Mouse (Mus musculus) limb, embryonic 12.5 days (tissue): Measurements from ENCODE around the gene Clps. TPM values are rescaled to one million over a fixed set of nuclear protein-coding genes. Genes with fewer than 3 reads are reported as not detected.

Experiments used
- ATAC-seq: fragments of 200-750 bp; cut with Nextera tagmentation; 2 replicates; pipeline ENCODE4 v1.8.0; 2017; ENCODE audit warnings: low read depth, moderate TSS enrichment; ENCODE audit not compliant: insufficient number of reproducible peaks, insufficient read depth, low FRiP score, low TSS enrichment
- H3K27ac ChIP-seq: fragments of 300-500 bp; sonication (generic); 2 replicates; pipeline ENCODE4 v1.5.1; 2016; ENCODE audit warnings: mild to moderate bottlenecking, moderate library complexity
- H3K27me3 ChIP-seq: fragments of 300-500 bp; sonication (generic); 2 replicates; pipeline ENCODE4 v1.6.1; 2016; ENCODE audit warnings: mild to moderate bottlenecking, moderate library complexity
- H3K36me3 ChIP-seq: fragments of 300-500 bp; sonication (generic); 2 replicates; pipeline ENCODE4 v1.6.1; 2016; ENCODE audit warnings: mild to moderate bottlenecking, moderate library complexity
- H3K4me1 ChIP-seq: fragments of 300-500 bp; sonication (generic); replicated peaks from 2 replicates; pipeline ENCODE4 v1.6.1; 2016
- H3K4me2 ChIP-seq: fragments of 300-500 bp; sonication (generic); 2 replicates; pipeline ENCODE4 v1.6.1; 2016; ENCODE audit warnings: mild to moderate bottlenecking, moderate library complexity
- H3K4me3 ChIP-seq: fragments of 300-500 bp; sonication (generic); replicated peaks from 2 replicates; pipeline ENCODE4 v1.5.1; 2016; ENCODE audit warnings: mild to moderate bottlenecking
- H3K9ac ChIP-seq: fragments of 300-500 bp; sonication (generic); replicated peaks from 2 replicates; pipeline ENCODE4 v1.6.1; 2016; ENCODE audit warnings: mild to moderate bottlenecking, moderate library complexity
- H3K9me3 ChIP-seq: fragments of 300-500 bp; sonication (generic); 2 replicates; pipeline ENCODE4 v1.6.1; 2016; ENCODE audit warnings: mild to moderate bottlenecking, moderate library complexity
- WGBS: fragments of 180-500 bp; shearing (Covaris S2); methylation state at CpG from one replicate; pipeline ENCODE4 v1.1.7; 2016; 5-methylcytosine and 5-hydroxymethylcytosine counted together
- polyA plus RNA-seq: library from polyadenylated mRNA; unstranded; fragments of >200 nt; fragmentation: Nextera tagmentation; extraction: Ambion mirVana; gene quantifications from 2 replicates; pipeline ENCODE4 v1.2.1, GENCODE M21; 2016

The Clps gene
- not detected in 2 replicates for polyA plus RNA-seq

- Histone ChIP-seq H3K27me3 (no peaks in the 10 kb centered on the region), H3K4me2 (no peak within 1 kb of the TSS), H3K27ac (no peak within 1 kb of the TSS), H3K4me3 (no peak within 1 kb of the TSS), H3K9ac (no peak within 1 kb of the TSS), H3K9me3 (no peaks in the 10 kb centered on the region), H3K4me1 (peaks cover 33% of the 10 kb centered on the region), H3K36me3 (no peaks in the 10 kb centered on the region)
- no peak for ATAC-seq
- 93% methylated on average over 4 of the region's 4 CpGs for WGBS
These were observed at the start of gene Clps for GRCm38 (mm10) chr17:28560598-28560997. TSS of gene Clps (minus strand) at chr17:28560766.

GRCm38 (mm10) chr17:28609543-28609942, 49.0 kb upstream of the Clps start:
- Histone ChIP-seq H3K36me3 (peaks cover 52% of the 10 kb centered on the region), H3K4me3 (no peak overlapping the region), H3K4me1 (no peaks in the 10 kb centered on the region), H3K27me3 (no peaks in the 10 kb centered on the region), H3K27ac (no peak overlapping the region), H3K4me2 (no peak overlapping the region), H3K9ac (no peak overlapping the region), H3K9me3 (no peaks in the 10 kb centered on the region)
- ATAC-seq = no peak
- 80% methylated on average over 3 of the region's 3 CpGs for WGBS

- Histone ChIP-seq H3K27me3 (no peaks in the 10 kb centered on the region), H3K27ac (no peak overlapping the region), H3K9ac (no peak overlapping the region), H3K9me3 (no peaks in the 10 kb centered on the region), H3K4me3 (no peak overlapping the region), H3K4me1 (no peaks in the 10 kb centered on the region), H3K36me3 (peaks cover 96% of the 10 kb centered on the region), H3K4me2 (no peak overlapping the region)
- no peak for ATAC-seq
- 83% methylated on average over 9 of the region's 9 CpGs for WGBS
These were observed 41.1 kb upstream of the Clps start for GRCm38 (mm10) chr17:28601557-28602250.

- WGBS = 90% methylated on average over 5 of the region's 5 CpGs
- Histone ChIP-seq H3K4me2 (no peak overlapping the region), H3K36me3 (peaks cover 96% of the 10 kb centered on the region), H3K9ac (no peak overlapping the region), H3K27me3 (no peaks in the 10 kb centered on the region), H3K4me1 (no peaks in the 10 kb centered on the region), H3K4me3 (no peak overlapping the region), H3K9me3 (no peaks in the 10 kb centered on the region), H3K27ac (no peak overlapping the region)
- no peak for ATAC-seq
These were observed 40.2 kb upstream of the Clps start for GRCm38 (mm10) chr17:28600780-28601179.

GRCm38 (mm10) chr17:28593965-28594364, 33.4 kb upstream of the Clps start:
- Histone ChIP-seq H3K27me3 (no peaks in the 10 kb centered on the region), H3K36me3 (peaks cover 96% of the 10 kb centered on the region), H3K9me3 (no peaks in the 10 kb centered on the region), H3K4me3 (no peak overlapping the region), H3K4me1 (no peaks in the 10 kb centered on the region), H3K27ac (no peak overlapping the region), H3K9ac (no peak overlapping the region), H3K4me2 (no peak overlapping the region)
- no peak for ATAC-seq
- 62% methylated on average over 4 of the region's 4 CpGs for WGBS

GRCm38 (mm10) chr17:28592998-28593397, 32.4 kb upstream of the Clps start:
- H3K27me3 ChIP-seq = no peaks in the 10 kb centered on the region
- no peak overlapping the region for H3K27ac ChIP-seq
- no peaks in the 10 kb centered on the region for H3K4me1 ChIP-seq
- no peak for ATAC-seq
- WGBS = 26% methylated on average over 4 of the region's 4 CpGs
- peaks cover 96% of the 10 kb centered on the region for H3K36me3 ChIP-seq
- no peak overlapping the region for H3K4me3 ChIP-seq
- no peak overlapping the region for H3K9ac ChIP-seq
- no peaks in the 10 kb centered on the region for H3K9me3 ChIP-seq
- no peak overlapping the region for H3K4me2 ChIP-seq

GRCm38 (mm10) chr17:28591476-28591875, 30.9 kb upstream of the Clps start:
- no peak for ATAC-seq
- 95% methylated on average over 5 of the region's 5 CpGs for WGBS

GRCm38 (mm10) chr17:28590596-28590995, 30.0 kb upstream of the Clps start:
- Histone ChIP-seq H3K36me3 (peaks cover 89% of the 10 kb centered on the region), H3K4me2 (no peak overlapping the region), H3K4me1 (no peaks in the 10 kb centered on the region), H3K27ac (no peak overlapping the region), H3K4me3 (no peak overlapping the region), H3K27me3 (no peaks in the 10 kb centered on the region), H3K9me3 (no peaks in the 10 kb centered on the region), H3K9ac (no peak overlapping the region)
- 93% methylated on average over 3 of the region's 3 CpGs for whole genome bisulfite sequencing
- ATAC-seq = no peak

More at GRCm38 (mm10) chr17:28591476-28591875, 30.9 kb upstream of the Clps start:
- Histone ChIP-seq H3K4me3 (no peak overlapping the region), H3K4me2 (no peak overlapping the region), H3K27me3 (no peaks in the 10 kb centered on the region), H3K27ac (no peak overlapping the region), H3K36me3 (peaks cover 95% of the 10 kb centered on the region), H3K9me3 (no peaks in the 10 kb centered on the region), H3K9ac (no peak overlapping the region), H3K4me1 (no peaks in the 10 kb centered on the region)

GRCm38 (mm10) chr17:28588591-28588990, 28.0 kb upstream of the Clps start:
- Histone ChIP-seq H3K4me1 (no peaks in the 10 kb centered on the region), H3K9ac (no peak overlapping the region), H3K36me3 (peaks cover 71% of the 10 kb centered on the region), H3K9me3 (no peaks in the 10 kb centered on the region), H3K27me3 (no peaks in the 10 kb centered on the region), H3K4me3 (no peak overlapping the region), H3K27ac (no peak overlapping the region), H3K4me2 (no peak overlapping the region)
- 78% methylated on average over 2 of the region's 2 CpGs for WGBS
- ATAC-seq = no peak

GRCm38 (mm10) chr17:28586509-28586908, 25.9 kb upstream of the Clps start:
- Histone ChIP-seq H3K36me3 (peaks cover 51% of the 10 kb centered on the region), H3K27me3 (no peaks in the 10 kb centered on the region), H3K27ac (no peak overlapping the region), H3K4me1 (no peaks in the 10 kb centered on the region), H3K4me2 (no peak overlapping the region), H3K9me3 (no peaks in the 10 kb centered on the region), H3K9ac (no peak overlapping the region), H3K4me3 (no peak overlapping the region)
- 48% methylated on average over 3 of the region's 3 CpGs for WGBS
- ATAC-seq = no peak

GRCm38 (mm10) chr17:28581056-28581455, 20.5 kb upstream of the Clps start:
- Histone ChIP-seq H3K27ac (no peak overlapping the region), H3K36me3 (no peaks in the 10 kb centered on the region), H3K4me2 (no peak overlapping the region), H3K4me1 (no peaks in the 10 kb centered on the region), H3K4me3 (no peak overlapping the region), H3K9me3 (no peaks in the 10 kb centered on the region), H3K27me3 (peaks cover under 1% of the 10 kb centered on the region; the same call in 1 of the 2 replicates), H3K9ac (no peak overlapping the region)
- WGBS = 51% methylated on average over 2 of the region's 2 CpGs
- no peak for ATAC-seq

- no peak overlapping the region for H3K27ac ChIP-seq
- ATAC-seq = no peak
- no peak overlapping the region for H3K9ac ChIP-seq
- peaks cover 5% of the 10 kb centered on the region; the same call in 1 of the 2 replicates for H3K4me1 ChIP-seq
- H3K9me3 ChIP-seq = no peaks in the 10 kb centered on the region
- H3K4me2 ChIP-seq = no peak overlapping the region
- no peak overlapping the region for H3K4me3 ChIP-seq
- 4% methylated on average over 9 of the region's 9 CpGs for WGBS
- peaks cover 5% of the 10 kb centered on the region; the same call in 1 of the 2 replicates for H3K27me3 ChIP-seq
- no peaks in the 10 kb centered on the region for H3K36me3 ChIP-seq
These were observed 19.8 kb upstream of the Clps start for GRCm38 (mm10) chr17:28580396-28580795.
